Mouse (Mus musculus): ENCODE data around the gene Ccdc169.
A peak's percentile ranks its signal among the peaks of the same experiment; 100 is the strongest.

Ccdc169 gene

DNA sequence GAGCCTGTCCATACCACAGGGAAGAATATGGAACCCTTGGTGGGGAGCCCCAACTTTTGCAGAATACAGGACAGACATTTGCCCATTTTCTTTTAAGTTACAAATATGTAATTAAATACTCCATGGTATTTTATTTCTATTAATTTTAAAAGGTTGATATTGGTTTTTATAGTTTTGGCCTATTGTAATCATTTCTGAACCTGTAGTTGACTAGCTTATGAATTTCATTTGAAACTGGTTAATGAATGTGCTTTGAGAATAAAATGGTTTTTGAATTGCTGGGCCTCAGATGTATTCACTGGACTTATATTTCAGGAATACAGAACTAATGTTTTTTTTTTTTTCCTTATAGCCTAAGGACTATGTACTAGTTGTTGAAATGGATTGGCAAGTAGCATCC, at the start of gene Ccdc169:
Gene Ccdc169, plus strand, starts transcription at position 301 of the 400 bp plus-strand sequence.
- no peak for DNase-seq (ENCODE audit: low spot score in 2 of 2)

DNA sequence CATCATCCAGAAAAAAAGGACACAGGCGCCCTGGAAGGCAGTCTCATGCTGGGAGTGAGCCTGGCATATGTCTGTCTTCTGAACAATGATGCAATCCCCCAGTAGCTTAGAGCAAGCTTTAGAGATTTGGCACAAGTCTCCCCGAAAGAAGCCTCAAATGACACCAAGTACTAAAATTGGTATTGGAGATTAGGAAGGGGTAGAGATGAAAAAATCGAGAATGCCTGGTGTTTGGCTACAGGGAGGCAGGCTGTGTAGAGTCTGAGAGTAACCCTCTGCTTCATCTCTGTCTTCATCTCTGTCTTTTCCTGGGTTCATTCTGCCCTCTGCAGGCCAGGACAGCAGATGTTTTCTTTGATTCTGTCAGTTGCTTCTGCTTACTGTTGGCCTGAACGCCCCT, 49.8 kb upstream of the Ccdc169 start:
- DNase-seq (ENCODE audit: low spot score in 2 of 2) = no peak

- DNase-seq (ENCODE audit: low spot score in 2 of 2) = no peak
Observed at GRCm38 (mm10) chr3:55088359-55088758, 48.8 kb upstream of the Ccdc169 start.

GRCm38 (mm10) chr3:55088843-55089242, 48.3 kb upstream of the Ccdc169 start:
- no peak for DNase-seq (ENCODE audit: low spot score in 2 of 2)

DNA sequence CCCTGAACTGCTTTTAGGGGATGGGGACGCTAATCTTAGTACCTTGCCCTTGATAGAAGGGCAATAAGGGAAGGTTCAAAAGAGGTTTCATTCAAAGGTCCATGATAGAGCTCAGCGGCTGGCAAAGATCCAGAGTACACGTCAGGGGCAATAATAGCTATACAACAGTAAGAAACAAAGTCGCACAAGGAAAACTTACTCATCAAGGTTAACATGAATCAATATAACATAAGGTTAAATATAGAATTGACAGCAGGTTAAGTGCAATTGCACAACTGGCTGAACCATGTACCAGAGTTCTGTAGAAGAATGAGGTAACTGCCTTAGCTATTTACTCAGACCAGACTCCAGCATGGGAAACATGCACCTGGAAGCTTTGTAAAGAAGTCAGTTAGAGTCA, 47.8 kb upstream of the Ccdc169 start:
- no peak for DNase-seq (ENCODE audit: low spot score in 2 of 2)

DNA sequence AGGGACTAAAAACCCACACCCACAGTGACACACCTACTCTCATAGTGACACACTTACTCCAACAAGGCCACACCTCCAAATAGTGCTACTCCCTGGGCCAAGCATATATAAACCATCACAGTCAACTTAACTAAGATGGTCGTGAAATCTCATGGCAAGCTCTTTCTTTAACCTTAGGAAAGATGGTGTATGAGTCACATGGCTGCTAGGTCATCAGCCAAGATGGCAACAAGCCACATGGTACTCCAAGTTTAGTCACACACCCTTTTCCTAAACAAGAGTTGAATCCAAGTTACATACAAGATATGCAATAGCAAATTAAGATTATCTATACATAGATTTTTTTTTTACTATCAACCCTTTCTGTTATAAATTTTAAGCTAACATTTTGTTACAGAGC, 44.0 kb upstream of the Ccdc169 start:
- no peak for DNase-seq (ENCODE audit: low spot score in 2 of 2)

DNA sequence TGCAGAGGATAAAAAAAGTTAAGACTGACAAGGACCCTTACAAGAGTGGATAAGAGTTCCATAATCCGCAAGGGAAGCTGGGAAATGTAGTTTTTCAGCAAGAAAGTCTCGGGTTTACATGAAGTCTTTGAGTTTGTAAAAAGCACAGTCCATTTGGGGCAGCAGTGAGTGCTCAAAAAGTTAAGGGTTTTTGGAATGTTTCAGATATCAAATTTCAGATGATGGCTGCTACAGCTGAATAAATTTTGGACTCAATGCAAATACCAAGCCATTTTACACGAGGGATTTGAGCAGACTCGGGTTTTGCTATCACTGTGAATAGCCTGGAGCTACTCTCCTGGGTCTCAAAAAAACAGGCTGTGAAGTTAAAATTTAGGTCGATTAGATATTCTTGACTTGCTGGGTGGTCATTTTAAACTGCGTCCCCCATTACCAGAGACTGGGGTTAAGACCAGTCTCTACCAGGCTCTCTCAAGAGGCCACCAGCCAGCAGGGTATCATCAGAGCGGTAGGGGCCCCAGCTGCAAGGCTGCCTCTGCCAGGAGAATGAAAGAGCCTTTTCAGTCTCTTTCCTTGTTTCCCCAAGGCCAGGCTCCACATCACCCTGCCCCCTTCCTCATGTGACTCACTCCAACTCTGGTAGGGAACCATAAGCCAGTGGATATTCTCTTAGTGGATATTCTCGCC, 41.0 kb upstream of the Ccdc169 start:
- no peak for DNase-seq (ENCODE audit: low spot score in 2 of 2)

GRCm38 (mm10) chr3:55096655-55097005, 40.5 kb upstream of the Ccdc169 start:
- DNase-seq (ENCODE audit: low spot score in 2 of 2) = no peak

GRCm38 (mm10) chr3:55097186-55097585, 40.0 kb upstream of the Ccdc169 start:
- DNase-seq (ENCODE audit: low spot score in 2 of 2) = no peak

DNA sequence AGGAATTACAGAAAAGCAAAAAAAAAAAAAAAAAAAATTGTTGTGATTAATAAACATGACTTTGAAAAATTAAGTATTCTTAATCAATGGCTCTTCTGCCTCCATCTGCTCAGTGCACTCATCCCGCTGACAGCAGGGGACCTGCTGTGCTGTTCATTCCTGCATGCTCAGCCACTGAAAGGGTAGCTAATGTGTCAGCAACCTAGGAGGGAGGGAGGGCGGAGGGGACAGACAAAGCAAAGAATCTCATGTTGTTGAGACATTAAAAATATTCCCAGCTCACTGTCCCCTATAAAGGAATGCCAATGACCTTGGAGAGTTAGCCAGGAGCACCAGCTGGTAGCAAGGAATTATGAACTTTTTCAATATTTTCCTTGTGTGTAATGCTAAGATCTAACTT, 39.1 kb upstream of the Ccdc169 start:
- no peak for DNase-seq (ENCODE audit: low spot score in 2 of 2)

DNA sequence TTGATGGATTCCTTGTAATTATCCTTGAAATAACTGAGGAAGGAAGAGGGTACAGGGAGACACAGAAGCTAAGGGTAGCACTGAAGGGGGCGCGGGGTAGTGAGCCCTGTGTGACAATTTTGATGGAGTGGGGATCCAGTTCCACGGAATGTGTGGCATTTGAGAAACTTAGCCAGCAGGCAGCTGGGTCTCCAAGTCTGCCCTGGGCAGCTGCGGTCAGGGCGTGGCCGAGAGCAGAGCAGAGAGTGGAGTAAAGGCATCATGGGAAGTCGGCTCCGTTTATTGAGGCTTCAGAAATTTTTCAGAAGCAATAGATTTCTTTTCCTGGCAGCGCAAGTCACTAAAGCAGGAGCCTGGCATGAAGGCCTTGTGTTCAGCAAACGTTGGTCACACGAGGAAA, 38.1 kb upstream of the Ccdc169 start:
- no peak for DNase-seq (ENCODE audit: low spot score in 2 of 2)

GRCm38 (mm10) chr3:55101092-55101491, 36.0 kb upstream of the Ccdc169 start:
- no peak for DNase-seq (ENCODE audit: low spot score in 2 of 2)

DNA sequence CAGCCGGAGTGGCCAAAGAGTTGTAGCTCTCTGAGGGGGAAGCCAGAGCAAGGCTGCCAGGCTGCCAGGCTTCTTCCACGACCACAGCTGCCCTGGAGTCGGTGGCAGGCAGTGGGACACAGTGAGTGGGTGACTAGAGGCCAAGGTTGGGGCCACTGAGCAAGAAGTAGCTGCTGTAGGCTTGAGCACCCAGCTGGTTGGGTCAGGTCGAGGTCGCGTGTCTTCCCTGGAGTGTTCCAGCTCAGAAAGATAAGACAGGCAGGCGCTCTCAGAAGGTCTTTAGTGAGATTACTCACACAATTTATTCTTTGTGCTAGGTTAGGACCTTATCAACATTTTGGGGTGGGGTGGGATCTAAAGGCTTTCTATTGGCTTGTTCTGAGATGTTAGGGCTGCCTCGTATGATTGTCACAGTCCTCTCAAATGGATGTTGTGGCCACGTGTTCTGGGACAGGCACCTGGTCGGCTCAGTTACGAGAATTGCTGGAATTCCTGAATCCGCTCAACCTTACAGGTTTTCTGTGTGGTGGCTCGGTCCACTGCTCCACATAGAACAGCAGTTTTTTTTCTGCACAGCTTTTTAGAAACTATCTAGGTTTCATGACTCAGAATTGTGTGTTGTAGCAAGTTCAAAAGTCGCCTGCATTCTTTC, 31.6 kb upstream of the Ccdc169 start:
- no peak for DNase-seq (ENCODE audit: low spot score in 2 of 2)

DNA sequence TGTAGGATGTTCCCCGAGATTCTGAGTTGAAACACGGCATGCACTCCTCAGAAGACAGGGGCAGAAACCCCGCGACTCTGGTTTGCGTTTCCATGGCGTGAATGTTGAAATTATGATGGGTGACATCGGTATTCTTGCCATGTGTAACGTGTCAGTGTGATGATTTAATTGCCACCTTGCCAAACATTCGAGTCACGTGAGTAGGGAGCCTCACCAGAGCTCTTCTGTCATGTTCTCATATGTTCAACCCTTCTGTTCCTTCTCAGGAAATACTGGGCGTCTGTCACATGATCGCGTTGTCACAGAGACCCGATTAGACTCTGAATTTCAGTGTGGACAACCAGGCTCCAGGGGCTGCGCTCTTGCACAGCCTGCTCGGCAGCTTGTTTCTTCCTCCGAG, 31.1 kb upstream of the Ccdc169 start:
- no peak for DNase-seq (ENCODE audit: low spot score in 2 of 2)

- no peak for DNase-seq (ENCODE audit: low spot score in 2 of 2)
Observed at GRCm38 (mm10) chr3:55109097-55109496, 28.0 kb upstream of the Ccdc169 start.

DNA sequence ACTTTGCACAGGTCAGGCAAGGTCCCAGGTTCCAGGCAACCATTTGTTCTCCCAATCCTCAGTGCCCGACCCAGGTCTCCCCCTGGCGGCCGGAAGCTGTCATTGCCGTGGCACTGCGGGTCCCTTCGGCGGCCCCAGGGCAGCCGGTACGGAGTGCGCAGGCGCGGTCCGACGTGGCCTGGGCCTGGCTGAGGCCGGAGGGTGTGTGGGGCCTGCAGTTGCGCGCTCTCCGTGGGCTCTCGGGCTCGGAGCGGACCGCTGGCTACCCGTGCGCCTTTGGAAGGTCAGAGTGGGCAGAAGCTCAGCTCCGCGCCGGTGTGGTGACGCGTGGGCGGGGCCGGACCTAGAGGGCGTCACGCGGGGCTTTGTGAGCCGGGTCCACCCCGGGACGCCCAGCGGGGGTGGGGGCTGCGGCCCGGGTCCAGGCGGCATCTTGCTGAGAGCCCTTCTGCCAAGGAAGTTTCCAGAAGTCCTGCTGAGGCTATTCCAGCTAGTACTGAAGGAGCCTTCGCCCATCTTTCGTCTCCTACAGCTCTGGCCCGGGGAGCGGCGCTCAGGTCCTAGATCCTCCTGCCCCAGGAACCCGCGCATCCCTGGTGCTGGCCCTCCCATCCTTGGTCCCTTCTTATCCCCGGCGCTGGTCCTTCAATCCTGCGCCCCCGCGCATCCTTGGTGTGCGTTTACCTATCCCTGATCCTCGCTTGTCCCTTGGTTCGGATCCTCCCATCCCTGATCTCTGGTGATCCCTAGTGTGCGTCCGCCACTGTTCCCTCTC, 25.0 kb upstream of the Ccdc169 start, which contains the start of gene Spg20:
Gene Spg20, plus strand, starts transcription at position 174 of the 775 bp plus-strand sequence.
- DNase-seq (ENCODE audit: low spot score in 2 of 2) = peak; percentile 93 to 97

DNA sequence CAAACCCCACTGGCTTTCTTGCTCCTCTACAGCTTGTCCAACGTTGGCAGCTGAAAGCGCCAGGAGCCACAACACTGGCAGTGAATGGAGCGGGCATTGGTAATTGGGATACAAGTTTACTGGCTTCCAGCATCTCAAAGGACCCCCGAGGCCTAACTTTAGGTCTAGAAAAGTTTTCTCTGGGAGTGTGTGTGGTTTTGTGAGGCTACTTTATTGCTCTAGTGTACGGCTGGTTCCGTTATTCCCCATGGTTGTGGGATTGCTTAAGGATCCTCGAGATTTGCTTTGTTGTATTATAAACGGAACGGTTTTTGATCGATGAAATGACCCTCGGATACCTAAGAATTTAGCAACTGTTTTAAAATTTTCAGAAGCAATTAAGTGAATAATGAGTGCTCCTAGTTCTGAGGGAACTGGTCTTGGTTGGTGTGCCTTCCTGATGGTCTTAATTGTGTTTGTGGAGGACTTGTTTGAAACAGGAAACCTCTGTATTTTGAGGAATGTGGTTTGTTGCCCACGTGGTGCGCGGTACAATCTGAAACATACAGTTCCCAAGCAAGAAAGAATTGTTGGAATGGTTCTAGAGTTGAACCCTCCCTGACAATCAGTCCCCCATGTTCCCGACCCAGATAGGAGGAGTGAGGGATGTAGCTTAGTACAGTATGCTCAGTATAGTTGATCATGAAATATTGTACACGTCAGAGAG, 24.3 kb upstream of the Ccdc169 start:
- DNase-seq (ENCODE audit: low spot score in 2 of 2) = no peak

DNA sequence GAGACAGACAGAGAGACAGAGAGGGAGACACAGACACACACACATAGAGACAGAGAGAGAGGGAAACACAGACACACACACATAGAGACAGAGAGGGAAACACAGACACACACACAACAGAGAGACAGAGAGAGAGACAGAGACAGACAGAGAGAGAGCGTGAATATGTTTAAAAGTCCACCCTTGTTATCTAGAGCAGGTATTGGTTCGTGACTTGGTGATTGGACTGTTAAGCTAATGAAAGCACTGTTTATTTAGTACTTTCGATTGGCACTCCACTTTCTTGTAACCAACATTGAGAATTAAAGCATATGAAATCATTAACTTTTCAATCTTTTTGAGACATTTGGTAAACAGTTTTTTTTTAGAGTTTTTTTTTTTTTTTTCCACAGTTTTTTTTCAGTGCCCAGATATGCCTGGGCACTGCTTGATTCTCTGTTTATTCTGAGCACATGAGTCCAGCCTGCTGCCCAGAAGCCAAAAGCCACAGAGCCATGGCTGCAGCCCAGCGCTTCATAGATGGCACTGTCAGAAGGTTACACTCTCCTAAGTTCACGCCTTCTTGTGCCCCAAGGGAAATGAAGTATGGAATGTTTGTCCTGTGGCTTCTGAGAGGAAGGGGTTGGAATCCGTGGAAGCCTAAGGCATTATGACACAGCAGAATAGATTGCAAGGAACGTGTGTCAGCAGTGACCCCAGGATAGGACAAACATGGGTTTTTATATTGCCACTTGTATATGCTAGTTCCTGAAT, 22.6 kb upstream of the Ccdc169 start:
- DNase-seq (ENCODE audit: low spot score in 2 of 2) = no peak

DNA sequence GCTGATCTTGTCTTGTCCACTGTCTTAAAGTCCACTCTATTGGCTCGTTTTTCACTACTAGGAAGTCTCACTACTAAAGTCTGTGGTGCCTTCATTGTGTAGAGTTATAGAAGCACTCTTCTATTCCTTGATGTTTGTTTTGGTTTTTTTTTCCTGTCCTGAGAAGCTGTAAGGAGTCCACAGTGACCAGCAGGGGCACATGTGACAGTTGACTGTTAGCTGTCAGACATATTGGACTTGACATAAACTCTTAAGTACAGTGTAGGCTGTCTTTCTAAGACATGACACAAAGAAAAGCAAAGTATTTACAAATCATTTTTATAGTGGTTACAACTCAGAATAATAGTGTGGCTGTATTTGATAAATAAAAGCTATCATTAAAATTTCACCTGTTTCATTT, 22.1 kb upstream of the Ccdc169 start:
- DNase-seq (ENCODE audit: low spot score in 2 of 2) = no peak

DNA sequence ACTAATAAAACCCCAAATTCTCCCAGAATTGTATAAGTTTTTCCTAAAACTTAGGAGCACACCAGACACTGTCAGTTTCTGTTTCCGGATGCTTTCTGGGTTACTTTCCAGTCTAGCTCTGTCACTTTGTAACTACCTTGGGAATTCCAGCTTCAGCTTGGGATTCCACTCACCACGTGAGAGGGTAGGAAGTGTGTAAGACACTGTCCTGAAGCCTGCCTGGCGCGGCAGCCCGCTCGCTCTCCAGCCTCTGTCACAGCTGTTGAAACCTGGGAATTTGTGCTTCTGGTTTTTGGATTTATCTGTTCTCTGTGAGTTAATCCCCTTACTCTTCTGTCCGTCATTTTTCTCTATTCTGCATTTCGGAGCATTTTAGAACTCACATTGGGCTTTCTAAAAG, 21.1 kb upstream of the Ccdc169 start:
- no peak for DNase-seq (ENCODE audit: low spot score in 2 of 2)

DNA sequence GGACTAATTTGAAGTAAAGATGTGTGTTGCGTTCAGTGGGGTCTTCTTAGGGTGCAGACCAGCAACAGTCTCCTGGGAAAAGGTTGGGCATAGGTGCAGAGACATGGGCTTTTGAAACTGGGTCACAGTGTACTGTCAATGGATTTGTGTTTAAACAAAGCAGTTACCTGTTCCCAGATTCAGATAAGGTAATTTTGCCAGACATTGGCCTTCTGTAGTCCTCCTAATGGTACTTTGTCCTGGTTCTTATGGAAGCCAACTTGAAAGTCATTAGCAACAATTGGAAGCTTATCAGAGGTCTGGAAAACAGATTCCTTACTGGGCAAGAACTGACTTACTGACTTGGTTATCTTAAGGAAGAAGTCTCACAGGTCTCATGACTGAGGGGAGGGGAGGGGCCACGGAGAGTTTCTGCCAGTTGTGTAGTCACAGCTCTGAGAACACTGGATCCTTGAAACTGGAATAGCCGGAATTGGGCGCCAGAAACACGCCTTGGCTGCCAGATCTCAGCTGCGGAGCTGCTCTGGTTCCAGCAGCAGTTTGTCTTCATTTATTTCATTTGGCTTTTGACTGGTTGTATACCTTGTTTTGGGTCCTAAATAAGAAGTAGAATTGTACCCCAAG, 17.8 kb upstream of the Ccdc169 start:
- peak in 1 of 2 experiments; percentile 27 for DNase-seq (ENCODE audit: low spot score in 2 of 2)
